Mouse (Mus musculus) lung, postnatal 14 days (tissue): Measurements from ENCODE around the gene Cipc.
A peak's percentile ranks its signal among the peaks of the same experiment; 100 is the strongest.

Experiments used
- DNase-seq: peaks from one replicate; pipeline ENCODE4 v3.0.0; 2021

Gene Cipc

GRCm38 (mm10) chr12:86994166-86994565 lies 47.3 kb downstream of the Cipc start:
- no peak for DNase-seq

DNA sequence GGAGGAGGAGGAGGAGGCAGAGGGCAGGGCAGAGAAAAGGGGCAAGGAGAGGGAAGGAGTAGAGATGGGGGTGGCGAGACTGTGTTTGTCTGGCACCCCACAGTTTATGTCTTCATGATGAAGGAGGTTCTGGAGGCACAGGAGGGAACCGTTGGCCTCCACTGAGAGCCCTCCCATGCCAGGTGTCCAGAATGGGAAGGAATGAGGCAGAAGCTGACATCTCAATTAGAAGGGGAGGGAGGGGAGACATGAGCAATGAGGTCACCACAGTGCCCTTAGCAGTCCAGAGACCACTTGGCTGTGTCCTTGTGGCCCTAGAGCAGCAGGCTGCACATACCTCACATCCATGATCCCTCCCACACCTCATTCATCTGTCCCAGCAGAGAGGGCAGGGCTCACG lies 47.9 kb downstream of the Cipc start:
- DNase-seq, result no peak

DNA sequence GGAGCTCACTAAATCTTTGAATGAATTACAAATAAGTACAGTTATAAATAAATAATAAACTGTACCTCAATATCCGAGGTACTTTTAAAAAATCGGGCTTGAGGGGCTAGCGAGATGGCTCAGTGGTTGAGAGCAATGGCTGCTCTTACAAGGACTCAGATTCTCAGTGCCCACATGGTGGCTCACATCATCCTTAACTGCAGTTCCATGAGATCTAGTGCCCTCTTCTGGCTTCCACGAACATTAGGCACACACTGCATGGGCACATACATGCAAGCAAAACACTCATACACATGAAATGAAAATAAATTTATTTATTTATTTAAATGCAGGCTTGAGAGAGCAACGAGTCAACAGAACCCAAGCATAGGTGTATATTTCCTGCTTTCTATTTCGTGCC lies 49.1 kb downstream of the Cipc start:
- DNase-seq, result no peak

DNA sequence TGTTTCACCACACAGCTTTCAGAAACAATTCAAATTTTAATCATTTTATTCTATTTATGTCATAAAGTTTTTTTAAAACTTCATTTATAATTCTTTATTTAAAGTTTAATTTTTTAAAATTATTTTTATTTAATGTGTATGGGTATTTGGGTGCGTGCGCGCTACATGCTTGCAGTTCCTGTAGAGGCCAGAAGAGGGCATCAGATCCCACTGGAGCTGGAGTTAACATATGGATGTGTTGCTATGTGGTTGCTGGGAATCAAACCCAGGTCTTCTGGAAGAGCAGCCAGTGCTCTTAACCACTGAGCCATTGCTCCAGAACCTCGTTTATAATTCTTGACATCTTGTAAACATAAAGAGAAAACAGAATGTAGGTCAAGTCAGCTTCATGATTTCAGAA lies 51.9 kb downstream of the Cipc start:
- DNase-seq, result no peak

DNA sequence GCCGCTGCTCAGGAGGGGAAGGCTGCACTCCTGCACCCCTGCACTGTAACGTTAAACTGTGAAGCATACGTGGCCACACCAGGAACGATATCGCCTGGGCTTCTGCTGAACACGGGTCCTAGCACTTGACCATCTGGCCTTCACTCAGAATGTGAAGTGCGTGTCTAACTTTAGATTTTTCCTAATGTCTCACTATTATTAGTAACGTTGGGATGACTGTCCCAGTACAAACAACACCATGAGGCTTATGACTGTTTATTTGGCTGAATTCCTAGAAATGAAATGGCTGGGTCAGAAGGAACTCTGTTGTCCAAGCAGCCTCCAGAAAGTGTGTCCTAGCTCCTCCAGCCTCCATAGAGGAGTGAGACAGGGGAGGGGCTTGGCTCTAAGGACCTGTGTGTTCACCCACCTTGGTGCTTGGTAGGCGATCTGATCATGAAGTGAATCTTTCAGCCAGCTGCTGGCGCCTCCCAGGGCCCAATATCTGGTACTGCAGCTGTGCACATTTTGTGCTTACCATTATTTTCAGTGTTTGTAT lies 52.5 kb downstream of the Cipc start:
- DNase-seq, result peak; percentile 17

DNA sequence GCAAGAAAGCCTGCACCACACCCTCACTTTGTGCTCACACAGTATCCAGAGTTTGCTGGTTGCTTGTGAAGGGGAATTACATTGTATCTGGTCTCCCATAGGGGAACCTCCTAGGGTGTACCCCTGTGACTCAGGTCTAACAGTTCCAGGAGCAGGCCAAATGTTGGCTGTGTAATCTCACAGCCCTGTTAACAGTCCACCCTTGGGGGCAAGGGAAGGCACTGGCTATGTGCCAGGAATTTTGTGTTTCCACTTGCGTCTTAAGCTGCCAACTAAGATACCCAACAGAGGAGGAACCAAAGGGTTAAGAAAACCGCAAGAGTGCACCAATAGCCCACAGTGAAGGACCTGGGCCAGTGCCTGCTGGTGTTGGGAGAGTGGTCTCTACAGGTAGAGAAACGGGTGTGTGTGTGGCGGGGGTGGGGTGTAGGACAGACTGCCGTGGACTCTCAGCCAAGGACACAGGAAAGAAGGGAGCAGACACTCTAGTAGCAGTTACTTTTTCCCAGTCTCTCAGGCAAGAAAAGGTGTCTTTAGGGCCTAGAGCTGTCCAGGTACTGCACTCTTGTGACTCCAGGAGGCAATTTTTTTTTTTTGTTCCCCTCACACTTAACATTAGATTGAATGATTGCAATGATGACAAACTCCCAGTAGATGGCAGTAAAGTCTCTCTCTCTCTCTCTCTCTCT lies 53.5 kb downstream of the Cipc start:
- DNase-seq, result no peak

DNA sequence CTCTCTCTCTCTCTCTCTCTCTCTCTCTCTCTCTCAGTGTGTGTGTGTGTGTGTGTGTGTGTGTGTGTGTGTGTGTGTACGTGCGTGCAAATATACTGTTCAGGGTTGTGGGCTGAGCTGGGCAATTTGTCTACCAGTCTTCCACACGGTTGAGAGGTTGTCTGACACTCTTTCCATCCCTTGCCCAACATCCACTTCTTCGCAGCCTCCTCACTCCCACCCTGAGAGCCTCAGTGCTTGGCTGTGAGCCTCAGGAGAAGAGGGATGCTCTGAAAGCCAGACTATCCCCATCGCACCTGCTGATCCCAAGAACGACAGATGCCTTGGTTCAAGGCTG lies 54.0 kb downstream of the Cipc start:
- DNase-seq, result no peak

GRCm38 (mm10) chr12:87002209-87002608 lies 55.4 kb downstream of the Cipc start:
- DNase-seq, result no peak

GRCm38 (mm10) chr12:87002815-87003214 lies 56.0 kb downstream of the Cipc start:
- no peak for DNase-seq

DNA sequence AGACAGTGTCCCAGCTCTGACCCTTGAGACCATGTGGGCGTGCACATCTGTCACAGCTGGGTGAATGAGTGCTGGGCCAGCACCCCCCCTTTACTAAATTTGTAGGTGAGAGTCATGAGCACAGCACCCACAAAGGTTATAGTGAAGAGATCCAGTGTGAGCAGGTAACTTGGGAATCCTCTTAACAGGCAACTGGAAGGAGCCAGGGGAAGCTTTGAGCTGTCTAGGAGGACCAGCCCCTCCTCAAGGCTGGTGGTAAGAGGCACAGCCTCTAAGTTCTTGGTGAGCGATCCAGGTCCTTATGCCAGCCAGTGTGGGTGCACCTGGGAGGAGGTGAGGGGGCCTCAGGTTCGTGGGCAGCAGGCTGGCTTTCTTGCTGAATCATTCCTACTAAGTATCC lies 56.8 kb downstream of the Cipc start:
- DNase-seq, result no peak

DNA sequence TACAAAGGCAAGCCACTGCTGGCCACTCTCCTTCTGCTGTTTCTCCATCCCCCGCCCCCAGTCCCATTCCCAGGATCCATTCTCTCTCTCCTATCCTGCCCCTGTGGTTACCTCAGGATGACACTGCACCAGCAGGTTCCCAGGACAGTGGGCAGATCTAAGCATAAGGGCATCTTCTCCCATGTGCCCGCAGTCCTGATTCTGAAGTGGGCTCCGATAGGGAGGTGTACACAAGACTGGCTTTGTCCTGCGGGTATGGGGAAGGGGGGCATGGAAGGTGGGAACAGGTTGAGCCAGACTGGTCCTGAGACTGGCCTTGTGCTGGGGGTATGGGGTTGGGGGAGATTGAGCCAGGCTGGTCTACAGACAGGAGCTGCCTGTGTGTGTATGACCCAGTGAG lies 57.8 kb downstream of the Cipc start:
- DNase-seq, result no peak
